Mouse (Mus musculus): ENCODE results near the gene Inpp4b. TPM values are rescaled to one million over a fixed set of nuclear protein-coding genes. Genes with fewer than 3 reads are reported as not detected.

Gene Inpp4b
- polyA plus RNA-seq, 1 experiment from 2014 or later, result 6.2 TPM

- no peak overlapping the region for H3K9ac ChIP-seq (ENCODE audit: low read length)
- no peaks in the 10 kb centered on the region for H3K27me3 ChIP-seq (replicated peaks; ENCODE audit: control insufficient read depth, insufficient read depth, low read length)
- no peaks in the 10 kb centered on the region for H3K4me1 ChIP-seq (replicated peaks; ENCODE audit: control insufficient read depth, insufficient read depth, low read length)
- no peak for DNase-seq (ENCODE audit: low spot score)
- 79% methylated on average over 4 of the region's 4 CpGs for WGBS
- H3K9me3 ChIP-seq (ENCODE audit: control insufficient read depth, low read length), result no peaks in the 10 kb centered on the region
- no peak for ATAC-seq (replicated peaks; ENCODE audit: low FRiP score, low TSS enrichment, low read depth)
- H3K4me2 ChIP-seq (ENCODE audit: low read length), result no peak overlapping the region
- no peak overlapping the region for H3K4me3 ChIP-seq (ENCODE audit: low read depth, low read length)
- no peak overlapping the region for H3K27ac ChIP-seq (ENCODE audit: low read depth)
- no peaks in the 10 kb centered on the region for H3K36me3 ChIP-seq (ENCODE audit: control insufficient read depth, insufficient read depth, low read length)
These were observed 297.5 kb downstream of the Inpp4b start for GRCm38 (mm10) chr8:81639820-81640219.

GRCm38 (mm10) chr8:81643030-81643429 lies 300.7 kb downstream of the Inpp4b start:
- H3K27ac ChIP-seq (ENCODE audit: low read depth), result no peak overlapping the region
- no peaks in the 10 kb centered on the region for H3K9me3 ChIP-seq (ENCODE audit: control insufficient read depth, low read length)
- H3K4me1 ChIP-seq (replicated peaks; ENCODE audit: control insufficient read depth, insufficient read depth, low read length), result no peaks in the 10 kb centered on the region
- H3K27me3 ChIP-seq (replicated peaks; ENCODE audit: control insufficient read depth, insufficient read depth, low read length), result no peaks in the 10 kb centered on the region
- DNase-seq (ENCODE audit: low spot score) (no peak), ATAC-seq (replicated peaks; ENCODE audit: low FRiP score, low TSS enrichment, low read depth) (no peak)
- no peak overlapping the region for H3K9ac ChIP-seq (ENCODE audit: low read length)
- no peaks in the 10 kb centered on the region for H3K36me3 ChIP-seq (ENCODE audit: control insufficient read depth, insufficient read depth, low read length)
- H3K4me2 ChIP-seq (ENCODE audit: low read length), result no peak overlapping the region
- no peak overlapping the region for H3K4me3 ChIP-seq (ENCODE audit: low read depth, low read length)
- 84% methylated on average over 4 of the region's 4 CpGs for WGBS

- Histone ChIP-seq H3K9me3 (ENCODE audit: control insufficient read depth, low read length) (no peaks in the 10 kb centered on the region), H3K36me3 (ENCODE audit: control insufficient read depth, insufficient read depth, low read length) (no peaks in the 10 kb centered on the region), H3K4me3 (ENCODE audit: low read depth, low read length) (no peak overlapping the region), H3K27ac (ENCODE audit: low read depth) (no peak overlapping the region), H3K9ac (ENCODE audit: low read length) (no peak overlapping the region), H3K4me1 (replicated peaks; ENCODE audit: control insufficient read depth, insufficient read depth, low read length) (no peaks in the 10 kb centered on the region), H3K4me2 (ENCODE audit: low read length) (no peak overlapping the region), H3K27me3 (replicated peaks; ENCODE audit: control insufficient read depth, insufficient read depth, low read length) (no peaks in the 10 kb centered on the region)
- ATAC-seq (replicated peaks; ENCODE audit: low FRiP score, low TSS enrichment, low read depth) (no peak), DNase-seq (ENCODE audit: low spot score) (no peak)
These were observed 349.8 kb downstream of the Inpp4b start for GRCm38 (mm10) chr8:81692167-81692566.

GRCm38 (mm10) chr8:81694893-81695292 lies 352.5 kb downstream of the Inpp4b start:
- Histone ChIP-seq H3K9ac (ENCODE audit: low read length) (no peak overlapping the region), H3K4me2 (ENCODE audit: low read length) (no peak overlapping the region), H3K27me3 (replicated peaks; ENCODE audit: control insufficient read depth, insufficient read depth, low read length) (no peaks in the 10 kb centered on the region), H3K4me3 (ENCODE audit: low read depth, low read length) (no peak overlapping the region), H3K27ac (ENCODE audit: low read depth) (no peak overlapping the region), H3K9me3 (ENCODE audit: control insufficient read depth, low read length) (no peaks in the 10 kb centered on the region), H3K4me1 (replicated peaks; ENCODE audit: control insufficient read depth, insufficient read depth, low read length) (no peaks in the 10 kb centered on the region), H3K36me3 (ENCODE audit: control insufficient read depth, insufficient read depth, low read length) (no peaks in the 10 kb centered on the region)
- DNase-seq (ENCODE audit: low spot score) (no peak), ATAC-seq (replicated peaks; ENCODE audit: low FRiP score, low TSS enrichment, low read depth) (no peak)
- WGBS, result 25% methylated on average over 2 of the region's 2 CpGs

- Histone ChIP-seq H3K9me3 (ENCODE audit: control insufficient read depth, low read length) (no peaks in the 10 kb centered on the region), H3K4me2 (ENCODE audit: low read length) (no peak overlapping the region), H3K4me3 (ENCODE audit: low read depth, low read length) (no peak overlapping the region), H3K27ac (ENCODE audit: low read depth) (no peak overlapping the region), H3K36me3 (ENCODE audit: control insufficient read depth, insufficient read depth, low read length) (no peaks in the 10 kb centered on the region), H3K4me1 (replicated peaks; ENCODE audit: control insufficient read depth, insufficient read depth, low read length) (no peaks in the 10 kb centered on the region), H3K9ac (ENCODE audit: low read length) (no peak overlapping the region), H3K27me3 (replicated peaks; ENCODE audit: control insufficient read depth, insufficient read depth, low read length) (no peaks in the 10 kb centered on the region)
- DNase-seq (ENCODE audit: low spot score) (no peak), ATAC-seq (replicated peaks; ENCODE audit: low FRiP score, low TSS enrichment, low read depth) (no peak)
- WGBS, result 78% methylated on average over 1 of the region's 1 CpGs
These were observed 359.7 kb downstream of the Inpp4b start for GRCm38 (mm10) chr8:81702038-81702437.

GRCm38 (mm10) chr8:81703571-81704365 lies 361.4 kb downstream of the Inpp4b start:
- H3K4me2 ChIP-seq (ENCODE audit: low read length), result no peak overlapping the region
- no peak overlapping the region for H3K27ac ChIP-seq (ENCODE audit: low read depth)
- 67% methylated on average over 3 of the region's 3 CpGs for WGBS
- DNase-seq (ENCODE audit: low spot score) (no peak), ATAC-seq (replicated peaks; ENCODE audit: low FRiP score, low TSS enrichment, low read depth) (no peak)
- H3K27me3 ChIP-seq (replicated peaks; ENCODE audit: control insufficient read depth, insufficient read depth, low read length), result no peaks in the 10 kb centered on the region
- H3K9me3 ChIP-seq (ENCODE audit: control insufficient read depth, low read length), result no peaks in the 10 kb centered on the region
- H3K9ac ChIP-seq (ENCODE audit: low read length), result no peak overlapping the region
- H3K36me3 ChIP-seq (ENCODE audit: control insufficient read depth, insufficient read depth, low read length), result no peaks in the 10 kb centered on the region
- no peak overlapping the region for H3K4me3 ChIP-seq (ENCODE audit: low read depth, low read length)
- H3K4me1 ChIP-seq (replicated peaks; ENCODE audit: control insufficient read depth, insufficient read depth, low read length), result no peaks in the 10 kb centered on the region

- Histone ChIP-seq H3K9me3 (ENCODE audit: control insufficient read depth, low read length) (no peaks in the 10 kb centered on the region), H3K4me3 (ENCODE audit: low read depth, low read length) (no peak overlapping the region), H3K4me2 (ENCODE audit: low read length) (no peak overlapping the region), H3K4me1 (replicated peaks; ENCODE audit: control insufficient read depth, insufficient read depth, low read length) (no peaks in the 10 kb centered on the region), H3K27me3 (replicated peaks; ENCODE audit: control insufficient read depth, insufficient read depth, low read length) (no peaks in the 10 kb centered on the region), H3K36me3 (ENCODE audit: control insufficient read depth, insufficient read depth, low read length) (no peaks in the 10 kb centered on the region), H3K9ac (ENCODE audit: low read length) (no peak overlapping the region), H3K27ac (ENCODE audit: low read depth) (no peak overlapping the region)
- ATAC-seq (replicated peaks; ENCODE audit: low FRiP score, low TSS enrichment, low read depth) (no peak), DNase-seq (ENCODE audit: low spot score) (no peak)
- WGBS, result 68% methylated on average over 1 of the region's 1 CpGs
These were observed 365.1 kb downstream of the Inpp4b start for GRCm38 (mm10) chr8:81707436-81707835.

- H3K4me1 ChIP-seq (replicated peaks; ENCODE audit: control insufficient read depth, insufficient read depth, low read length), result no peaks in the 10 kb centered on the region
- no peaks in the 10 kb centered on the region for H3K27me3 ChIP-seq (replicated peaks; ENCODE audit: control insufficient read depth, insufficient read depth, low read length)
- H3K4me3 ChIP-seq (ENCODE audit: low read depth, low read length), result no peak overlapping the region
- H3K4me2 ChIP-seq (ENCODE audit: low read length), result no peak overlapping the region
- DNase-seq (ENCODE audit: low spot score) (no peak), ATAC-seq (replicated peaks; ENCODE audit: low FRiP score, low TSS enrichment, low read depth) (no peak)
- no peaks in the 10 kb centered on the region for H3K9me3 ChIP-seq (ENCODE audit: control insufficient read depth, low read length)
- no peak overlapping the region for H3K9ac ChIP-seq (ENCODE audit: low read length)
- H3K27ac ChIP-seq (ENCODE audit: low read depth), result no peak overlapping the region
- no peaks in the 10 kb centered on the region for H3K36me3 ChIP-seq (ENCODE audit: control insufficient read depth, insufficient read depth, low read length)
These were observed 389.0 kb downstream of the Inpp4b start for GRCm38 (mm10) chr8:81731332-81731731.

GRCm38 (mm10) chr8:81735655-81736054 lies 393.3 kb downstream of the Inpp4b start:
- Histone ChIP-seq H3K27ac (ENCODE audit: low read depth) (no peak overlapping the region), H3K36me3 (ENCODE audit: control insufficient read depth, insufficient read depth, low read length) (no peaks in the 10 kb centered on the region), H3K27me3 (replicated peaks; ENCODE audit: control insufficient read depth, insufficient read depth, low read length) (no peaks in the 10 kb centered on the region), H3K4me1 (replicated peaks; ENCODE audit: control insufficient read depth, insufficient read depth, low read length) (no peaks in the 10 kb centered on the region), H3K4me3 (ENCODE audit: low read depth, low read length) (no peak overlapping the region), H3K9me3 (ENCODE audit: control insufficient read depth, low read length) (no peaks in the 10 kb centered on the region), H3K4me2 (ENCODE audit: low read length) (no peak overlapping the region), H3K9ac (ENCODE audit: low read length) (no peak overlapping the region)
- ATAC-seq (replicated peaks; ENCODE audit: low FRiP score, low TSS enrichment, low read depth) (no peak), DNase-seq (ENCODE audit: low spot score) (no peak)
- 82% methylated on average over 2 of the region's 2 CpGs for WGBS

Data from intestine, embryonic 14.5 days (tissue).